Mouse (Mus musculus): ENCODE data around the gene Clec3b.

Clec3b gene

GRCm38 (mm10) chr9:123153121-123153520 lies 2.4 kb downstream of the Clec3b start:
- DNase-seq (ENCODE audit: low read depth, low spot score) = no peak

- no peak for DNase-seq (ENCODE audit: low read depth, low spot score)
These were observed 6.2 kb downstream of the Clec3b start for GRCm38 (mm10) chr9:123156910-123157361.

DNA sequence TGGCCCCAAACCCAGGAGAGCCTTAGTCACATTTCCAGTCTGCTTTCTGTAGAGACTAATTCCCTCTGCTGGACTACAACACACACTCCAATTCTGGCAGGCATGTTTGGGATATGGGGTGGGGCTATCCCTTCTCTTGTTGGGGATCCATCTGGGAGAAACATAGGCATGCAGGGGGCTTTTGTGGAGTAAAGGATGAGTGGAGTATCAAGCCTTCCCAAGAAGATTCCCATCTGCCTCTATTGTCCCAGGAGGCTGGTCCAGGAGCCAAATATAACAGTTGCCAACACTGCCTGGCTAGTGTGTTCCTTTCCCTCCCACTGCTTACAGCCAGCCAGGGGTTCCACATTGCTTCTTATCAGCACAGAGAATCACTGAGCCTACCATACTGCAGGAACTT lies 7.0 kb downstream of the Clec3b start:
- no peak for DNase-seq (ENCODE audit: low read depth, low spot score)

- peak; percentile 36 for DNase-seq (ENCODE audit: low read depth, low spot score)
These were observed 7.5 kb downstream of the Clec3b start for GRCm38 (mm10) chr9:123158125-123158836.

GRCm38 (mm10) chr9:123159330-123159729 lies 8.6 kb downstream of the Clec3b start:
- peak; percentile 31 for DNase-seq (ENCODE audit: low read depth, low spot score)

- DNase-seq (ENCODE audit: low read depth, low spot score) = no peak
These were observed 11.0 kb downstream of the Clec3b start for GRCm38 (mm10) chr9:123161792-123162191.

DNA sequence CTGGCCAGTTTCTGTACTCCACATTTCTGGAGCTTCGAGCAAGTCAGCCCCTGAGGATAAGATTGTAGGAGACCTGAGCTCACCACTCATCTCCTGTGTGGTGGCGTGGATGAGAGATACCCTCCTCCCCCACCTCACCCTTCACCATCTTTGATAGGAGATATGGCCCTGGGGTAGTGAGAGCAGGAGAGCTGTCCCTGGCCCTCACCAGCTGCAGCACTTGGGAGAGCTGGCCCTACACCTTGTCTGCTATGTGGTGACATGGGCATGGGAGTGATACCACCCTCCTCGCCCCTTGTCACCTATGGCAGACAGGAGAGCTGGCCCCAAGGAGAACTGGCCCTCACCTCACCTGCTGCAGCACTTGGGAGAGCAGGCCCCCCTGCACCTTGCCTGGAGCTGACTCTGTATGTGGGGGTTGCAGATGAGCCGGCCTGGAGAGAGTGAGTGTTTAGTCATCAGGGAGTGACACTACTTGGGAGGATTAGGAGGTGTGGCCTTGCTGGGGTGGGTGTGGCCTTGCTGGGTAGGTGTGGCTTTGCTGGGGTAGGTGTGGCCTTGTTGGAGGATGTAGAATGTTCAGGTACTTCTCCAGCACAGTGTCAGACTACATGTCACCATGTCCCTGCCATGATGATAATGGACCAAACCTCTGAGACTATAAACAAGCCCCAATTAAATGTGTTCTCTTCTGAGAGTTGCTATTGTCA lies 12.4 kb downstream of the Clec3b start:
- no peak for DNase-seq (ENCODE audit: low read depth, low spot score)

GRCm38 (mm10) chr9:123165781-123166443 lies 15.2 kb downstream of the Clec3b start:
- DNase-seq (ENCODE audit: low read depth, low spot score) = no peak

GRCm38 (mm10) chr9:123173760-123174159 lies 23.0 kb downstream of the Clec3b start:
- no peak for DNase-seq (ENCODE audit: low read depth, low spot score)

GRCm38 (mm10) chr9:123174356-123174755 lies 23.6 kb downstream of the Clec3b start:
- no peak for DNase-seq (ENCODE audit: low read depth, low spot score)

DNA sequence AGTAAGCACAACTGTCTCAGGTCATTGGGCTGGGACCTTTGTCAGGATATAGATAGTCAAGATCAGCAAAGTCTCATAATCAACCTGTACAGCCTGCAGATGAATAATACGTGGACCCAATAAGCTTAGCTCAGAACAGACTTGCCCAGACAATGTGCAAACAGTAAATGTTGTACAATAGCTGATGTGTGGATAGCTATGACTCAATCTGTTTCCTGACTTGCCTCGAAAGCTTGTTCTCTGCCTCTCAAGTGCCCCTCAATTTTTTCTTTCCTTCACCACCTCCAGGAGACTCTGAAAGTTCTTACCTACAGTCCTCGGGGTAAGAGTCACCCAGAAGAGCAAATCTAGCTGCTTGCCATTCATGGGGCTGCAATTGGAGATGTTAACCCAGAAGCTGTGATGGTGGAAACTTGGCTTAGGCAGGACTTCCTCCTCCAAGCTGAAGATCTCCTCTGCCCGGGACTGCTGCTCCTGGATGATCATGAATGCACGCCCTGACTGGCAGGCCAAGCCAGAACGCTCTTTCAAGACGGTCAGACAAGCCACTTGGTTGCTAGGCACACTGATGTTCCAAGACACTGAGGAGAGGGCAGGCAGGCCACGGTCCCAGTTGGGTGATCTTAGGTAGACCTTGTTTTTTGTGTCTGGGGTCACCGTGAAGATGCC lies 26.8 kb downstream of the Clec3b start:
- no peak for DNase-seq (ENCODE audit: low read depth, low spot score)

DNA sequence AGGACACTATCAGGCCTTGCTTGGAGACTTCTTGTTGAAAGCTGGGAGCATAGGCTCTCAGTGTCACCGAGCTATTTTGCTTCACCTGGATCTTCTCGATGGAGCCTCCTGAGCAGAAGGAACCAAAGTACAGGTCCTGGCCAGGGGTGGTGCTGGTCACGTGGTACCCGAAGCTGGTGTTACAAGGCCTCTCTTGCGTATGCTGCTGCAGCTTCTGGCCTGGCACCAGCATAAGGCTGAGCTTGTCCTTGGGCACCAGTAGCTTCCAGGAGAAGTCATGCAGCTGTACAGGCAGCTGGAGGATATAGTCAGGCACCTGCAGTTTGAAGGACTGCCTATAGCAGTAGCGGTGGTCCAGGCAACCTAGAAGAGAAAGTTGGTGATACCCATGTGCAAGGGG lies 29.3 kb downstream of the Clec3b start:
- DNase-seq (ENCODE audit: low read depth, low spot score) = no peak

DNA sequence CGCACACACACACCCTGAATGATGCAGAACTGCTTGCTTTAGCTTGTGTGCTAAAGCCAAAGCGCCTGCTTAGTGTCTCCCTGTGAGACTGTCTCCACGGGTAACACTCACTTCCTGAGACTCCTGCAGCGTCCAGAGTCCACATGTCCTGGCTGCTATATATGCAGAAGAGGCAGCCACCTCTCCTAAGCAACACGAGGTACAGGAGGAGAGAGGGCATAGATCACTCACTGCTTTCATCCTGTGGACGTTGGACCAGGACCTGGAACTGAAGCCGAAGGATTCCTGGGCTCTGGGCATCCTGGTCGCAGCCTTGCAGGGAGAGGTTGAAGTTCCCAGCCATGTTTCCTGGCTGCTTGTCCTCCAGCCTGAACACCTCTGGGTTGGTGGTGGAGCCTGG lies 32.5 kb downstream of the Clec3b start:
- no peak for DNase-seq (ENCODE audit: low read depth, low spot score)

GRCm38 (mm10) chr9:123185546-123185945 lies 34.8 kb downstream of the Clec3b start:
- no peak for DNase-seq (ENCODE audit: low read depth, low spot score)

DNA sequence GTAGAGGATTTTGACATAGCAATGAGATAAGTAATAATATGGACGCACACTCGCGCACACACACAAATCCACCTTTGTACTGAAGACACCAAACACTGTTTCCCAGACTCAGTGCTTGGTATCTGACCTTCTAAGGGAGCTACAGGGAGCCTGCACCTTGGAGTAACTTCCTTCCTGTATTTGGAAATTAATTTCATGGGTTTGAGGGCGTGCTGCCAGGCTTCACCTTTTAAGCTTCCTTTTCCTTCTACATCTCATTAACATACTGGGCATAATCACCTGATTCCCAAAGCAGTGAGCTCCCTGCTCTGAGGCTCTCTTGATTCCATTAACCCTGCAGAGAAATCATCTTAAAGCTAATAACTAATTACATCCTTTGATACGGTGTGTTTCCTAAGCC lies 35.4 kb downstream of the Clec3b start:
- DNase-seq (ENCODE audit: low read depth, low spot score) = no peak

GRCm38 (mm10) chr9:123187589-123187988 lies 36.8 kb downstream of the Clec3b start:
- no peak for DNase-seq (ENCODE audit: low read depth, low spot score)

GRCm38 (mm10) chr9:123188271-123188670 lies 37.5 kb downstream of the Clec3b start:
- no peak for DNase-seq (ENCODE audit: low read depth, low spot score)

DNA sequence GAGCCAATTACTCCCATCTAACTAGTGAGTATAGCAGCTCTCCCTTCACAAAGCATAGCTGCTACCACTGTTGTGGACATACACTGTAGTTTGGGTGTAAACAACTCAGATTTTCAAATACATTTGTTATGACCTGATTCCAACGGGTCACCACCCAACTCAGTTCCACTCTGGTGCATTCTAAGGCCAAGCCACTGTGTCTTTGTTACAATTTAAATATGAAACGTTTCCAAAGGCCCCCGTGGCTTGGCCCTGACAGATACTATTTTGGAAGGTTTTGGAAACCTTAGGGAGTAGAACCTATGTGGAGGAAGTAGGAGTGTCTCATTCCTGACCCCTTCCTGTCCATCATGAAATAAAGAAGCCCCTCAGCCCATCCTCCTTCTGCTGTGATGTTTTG lies 49.4 kb downstream of the Clec3b start:
- DNase-seq (ENCODE audit: low read depth, low spot score) = no peak

DNA sequence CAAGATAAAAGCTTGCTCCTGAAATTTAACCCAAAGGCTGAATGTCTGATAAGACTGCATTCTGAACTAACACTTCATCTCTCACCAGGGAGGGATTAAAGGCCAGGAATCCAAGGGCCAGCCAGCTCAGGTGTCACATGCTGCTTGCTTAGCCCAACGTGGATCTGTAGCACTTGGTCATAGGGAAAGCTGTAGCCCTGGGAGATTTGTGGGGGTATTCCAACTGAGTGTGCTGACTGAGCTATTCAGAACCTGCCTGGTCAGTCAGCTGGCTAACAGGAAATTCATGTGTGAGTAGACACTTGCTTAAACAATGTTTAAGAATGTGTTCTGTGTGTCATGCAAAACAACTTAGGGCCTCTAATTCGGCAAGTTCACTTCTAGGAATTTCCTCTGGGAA lies 55.8 kb downstream of the Clec3b start:
- DNase-seq (ENCODE audit: low read depth, low spot score) = no peak

- no peak for DNase-seq (ENCODE audit: low read depth, low spot score)
These were observed 56.2 kb downstream of the Clec3b start for GRCm38 (mm10) chr9:123206948-123207347.
